Mouse (Mus musculus): Measurements from ENCODE around the gene Irf2bp2.

The Irf2bp2 gene

DNA sequence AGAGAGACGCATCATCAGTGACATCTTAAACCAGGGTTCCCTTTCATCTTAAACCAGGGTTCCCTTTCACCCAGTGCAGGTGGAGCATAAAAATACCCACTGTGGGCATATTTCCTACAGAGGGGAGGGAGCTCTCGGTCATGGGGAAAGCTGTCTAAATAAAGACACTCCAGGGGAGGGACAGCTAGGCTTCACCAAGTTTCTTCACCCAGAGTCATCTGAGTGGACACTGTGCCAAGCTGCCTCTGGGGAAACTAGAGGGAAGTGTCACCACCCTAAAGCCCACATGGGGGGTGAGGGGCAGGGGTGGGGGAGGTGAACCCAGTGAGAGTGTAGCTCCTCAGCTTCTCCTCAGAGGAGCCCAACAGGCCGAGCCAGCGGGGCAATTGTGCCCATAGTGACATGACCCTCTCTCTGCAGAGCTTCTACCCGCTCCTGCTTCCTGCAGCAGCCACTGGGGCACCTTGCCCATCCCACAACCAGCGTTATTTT, 27.8 kb downstream of the Irf2bp2 start:
- peak in 1 of 2 experiments; percentile 31 for DNase-seq

DNA sequence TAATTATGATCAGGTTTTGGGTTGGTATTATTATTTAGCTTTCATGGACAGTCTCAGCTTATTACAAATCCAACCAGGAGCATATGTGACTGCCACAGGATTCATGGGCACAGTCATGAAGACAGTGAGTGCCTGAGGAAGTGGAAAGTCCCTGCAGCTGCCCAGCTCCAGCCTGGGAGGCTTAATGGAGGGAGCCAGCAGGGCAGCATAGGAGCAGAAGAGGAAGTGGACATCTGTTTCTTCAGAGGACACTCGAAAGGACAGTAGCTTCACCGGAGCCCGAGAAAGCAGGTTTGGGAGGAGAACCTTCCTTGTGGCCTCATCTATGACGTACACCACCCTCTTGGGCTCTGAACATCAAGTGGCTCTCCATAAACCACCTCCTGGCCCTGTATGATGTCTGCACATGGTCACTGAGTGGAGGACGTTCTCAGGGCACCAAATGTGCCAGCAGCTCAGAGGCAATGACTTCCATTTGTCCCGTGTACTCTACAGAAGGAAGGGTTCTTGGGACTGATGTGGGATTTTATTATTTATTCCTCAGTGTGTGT, 28.5 kb downstream of the Irf2bp2 start:
- DNase-seq, result no peak

DNA sequence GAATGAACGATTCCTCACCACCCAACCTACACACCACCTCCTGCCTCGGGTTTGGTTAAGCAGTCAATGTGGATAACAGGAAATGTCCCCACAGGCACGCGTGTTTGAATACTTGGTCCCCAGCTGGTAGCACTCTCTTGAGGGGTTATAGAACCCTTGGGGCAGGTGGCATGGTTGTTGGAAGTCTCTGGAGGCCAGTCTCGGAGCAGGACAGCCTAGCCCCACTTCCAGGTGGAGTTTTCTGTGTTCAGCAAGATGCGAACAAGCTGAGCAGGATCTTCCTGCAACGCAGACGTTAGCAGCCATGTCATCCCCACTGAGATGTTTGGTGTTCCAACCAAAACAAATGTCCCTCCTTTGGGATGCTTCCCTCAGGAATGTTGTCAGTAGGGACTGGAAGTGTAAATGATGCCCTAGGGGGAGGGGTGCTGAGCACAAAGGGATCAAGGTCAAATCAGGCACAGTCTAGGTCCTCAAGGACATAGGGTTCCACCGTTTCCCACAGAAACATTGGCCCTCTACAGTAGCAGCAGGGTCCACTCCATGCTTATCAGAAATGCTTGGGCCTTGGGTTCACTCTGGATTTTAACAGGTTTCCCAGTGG, 29.1 kb downstream of the Irf2bp2 start:
- no peak for DNase-seq

DNA sequence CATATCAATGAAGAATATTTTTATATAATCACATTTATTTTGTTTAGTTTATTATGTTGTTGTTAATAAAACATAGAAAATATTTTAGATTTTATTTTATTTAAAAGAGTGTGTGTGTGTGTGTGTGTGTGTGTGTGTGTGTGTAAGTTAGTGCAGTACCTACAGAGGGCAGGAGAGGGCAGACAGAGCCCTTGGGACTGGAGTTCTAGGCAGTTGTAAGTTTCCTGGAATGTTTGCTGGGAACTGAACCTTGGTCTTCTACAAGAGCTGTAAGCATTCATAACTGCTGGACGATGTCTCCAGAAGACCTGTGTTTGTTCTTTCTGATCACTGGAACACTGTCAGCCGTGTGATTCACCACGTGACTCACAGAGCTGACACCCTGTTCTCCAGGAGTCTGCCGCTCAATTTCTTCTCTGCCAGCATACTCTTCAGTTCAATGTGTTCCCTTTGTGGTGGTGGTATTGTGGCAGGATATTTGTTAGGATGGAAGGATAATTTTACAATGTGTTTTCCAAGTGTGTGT, 32.4 kb downstream of the Irf2bp2 start:
- DNase-seq, result no peak

DNA sequence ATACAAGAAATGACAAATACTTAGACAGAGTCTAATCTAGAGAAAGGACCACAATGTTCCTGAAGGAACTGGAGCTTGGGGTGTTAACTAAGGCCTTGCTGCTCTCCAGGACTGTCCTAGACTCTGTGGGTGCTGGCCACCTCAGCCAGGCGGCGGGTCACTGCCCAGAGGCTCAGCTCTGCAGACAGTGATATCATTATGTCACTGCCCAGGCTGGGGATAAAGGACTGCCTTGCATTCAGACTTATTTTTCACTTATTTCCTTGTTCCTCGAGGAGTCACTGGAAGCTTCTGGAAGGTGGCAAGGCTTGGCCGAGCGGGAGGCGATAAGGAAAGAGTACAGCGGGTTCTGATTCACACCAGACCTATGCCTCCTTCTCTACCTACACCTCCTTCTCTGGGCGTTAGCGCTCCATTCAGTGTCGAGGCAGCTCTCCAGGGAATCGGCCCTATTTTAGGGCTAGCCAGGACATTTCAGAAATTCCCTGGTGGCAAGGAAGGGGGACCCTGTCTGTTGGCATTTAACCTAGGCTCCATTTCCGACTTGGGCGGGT, 35.3 kb downstream of the Irf2bp2 start:
- DNase-seq, result no peak

DNA sequence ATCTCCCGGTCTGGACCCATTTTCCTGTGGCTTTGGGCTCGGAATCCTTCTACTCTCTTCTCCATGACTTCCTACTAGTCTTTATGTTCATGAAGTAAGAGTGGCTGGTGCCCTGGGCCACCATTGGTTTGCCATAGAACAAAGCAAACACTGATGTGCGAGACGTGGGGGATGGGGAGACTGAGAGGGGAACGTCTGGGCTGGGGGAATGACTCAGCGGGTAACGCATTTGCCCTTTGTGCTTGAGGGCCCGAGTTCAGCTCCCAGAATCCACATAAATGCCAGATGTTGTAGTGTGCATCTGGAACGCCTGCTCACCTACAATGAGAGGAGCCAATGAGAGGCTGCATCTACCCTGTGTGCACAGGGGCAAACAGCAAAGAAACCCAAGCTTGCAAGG, 36.4 kb downstream of the Irf2bp2 start:
- DNase-seq, result no peak

DNA sequence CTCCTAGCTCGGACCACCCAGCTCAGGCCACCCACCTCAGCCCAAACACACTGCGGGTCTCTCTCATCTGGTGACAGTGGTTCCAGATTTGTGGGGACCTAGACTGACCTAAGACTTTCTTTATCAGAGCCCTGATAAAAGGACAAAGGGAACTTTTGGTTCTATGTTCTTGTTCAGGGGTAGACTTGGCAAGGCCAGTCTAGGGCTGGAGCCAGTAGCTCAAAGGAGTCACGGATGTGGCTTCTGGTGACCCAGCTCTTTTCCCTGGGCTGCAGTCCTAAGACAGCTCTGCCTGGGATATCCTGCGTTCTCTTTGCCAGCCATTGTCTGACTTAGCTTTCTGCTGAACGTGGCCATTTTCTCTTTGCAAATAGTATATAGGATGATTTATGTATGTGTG, 37.1 kb downstream of the Irf2bp2 start:
- DNase-seq, result no peak

DNA sequence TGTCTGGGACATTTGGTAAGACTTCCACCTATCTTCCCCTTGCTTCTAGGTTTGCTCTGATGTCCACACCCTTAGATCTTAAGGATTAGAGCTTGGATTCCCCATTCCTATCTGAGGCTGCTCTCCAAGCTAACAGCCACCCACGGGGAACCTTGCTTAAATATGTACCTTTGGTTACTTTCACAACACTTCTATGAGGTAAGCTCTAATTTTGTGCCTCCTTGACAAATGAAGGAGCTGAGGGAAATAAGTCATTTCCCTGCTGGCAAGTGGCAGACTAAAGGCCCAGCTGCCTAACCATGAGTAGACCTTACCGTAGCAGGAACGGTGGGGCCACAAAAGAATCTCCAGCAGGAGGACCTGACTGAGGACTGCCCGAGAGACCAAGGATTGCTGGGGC, 39.0 kb downstream of the Irf2bp2 start:
- DNase-seq, result no peak

DNA sequence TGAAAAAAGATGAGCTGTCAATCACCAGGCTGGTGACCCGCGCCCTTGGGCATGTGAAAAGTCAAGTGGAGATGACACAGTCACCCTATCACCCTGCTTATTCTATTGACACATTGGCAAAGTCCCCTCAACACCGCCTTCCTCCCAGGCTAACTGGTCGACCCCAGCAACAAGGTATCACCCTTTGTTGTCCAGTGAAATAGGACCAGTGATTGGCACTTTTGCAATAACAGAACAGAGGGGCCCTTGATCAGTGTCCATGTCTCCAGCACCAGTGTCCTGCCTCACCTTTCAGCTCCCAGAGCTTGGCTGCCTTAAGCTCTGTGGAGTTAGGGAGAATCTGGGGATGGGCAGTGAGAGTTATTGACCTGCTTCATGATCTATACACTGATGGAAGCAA, 41.9 kb downstream of the Irf2bp2 start:
- DNase-seq, result no peak

DNA sequence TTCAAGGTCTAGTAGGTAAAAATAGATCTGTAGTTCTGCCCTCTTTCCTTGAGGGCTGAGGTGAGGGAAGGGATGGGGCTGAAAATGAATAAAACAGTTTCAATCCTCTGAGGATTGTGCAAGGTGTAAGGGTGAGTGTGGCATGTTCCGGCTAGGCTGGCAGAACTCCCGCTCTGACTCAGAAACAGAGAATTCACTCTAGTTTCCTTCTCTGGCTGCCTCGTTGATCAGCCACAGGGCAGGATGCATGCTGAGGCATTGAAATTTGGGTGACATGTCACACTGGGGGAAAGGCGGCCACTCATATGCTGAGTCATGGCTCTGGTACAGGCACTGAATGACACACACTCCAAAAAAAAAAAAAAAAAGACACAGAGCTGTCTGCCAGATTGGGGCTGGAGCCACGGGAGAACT, 42.8 kb downstream of the Irf2bp2 start:
- DNase-seq, result peak in 1 of 2 experiments; percentile 22

DNA sequence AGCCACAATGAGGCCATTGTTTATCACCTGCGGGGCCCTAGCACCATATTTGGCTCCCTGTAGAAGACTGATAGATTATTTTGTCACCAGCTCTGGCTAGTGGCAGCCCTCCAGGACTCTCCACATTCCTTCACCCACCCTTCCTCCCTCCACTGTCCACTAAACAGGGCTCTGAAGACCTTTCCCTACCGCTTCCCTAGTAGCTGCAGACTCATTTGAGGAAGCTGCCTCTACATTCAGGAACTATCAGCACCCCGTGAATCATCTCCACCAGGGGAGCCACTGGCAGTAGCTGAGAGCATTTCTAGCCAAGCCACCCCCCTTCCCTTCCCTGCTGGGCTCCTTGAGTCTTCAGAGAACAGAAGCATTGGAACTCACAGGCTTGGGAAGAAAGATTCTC, 45.9 kb downstream of the Irf2bp2 start:
- peak in 1 of 2 experiments; percentile 22 for DNase-seq

DNA sequence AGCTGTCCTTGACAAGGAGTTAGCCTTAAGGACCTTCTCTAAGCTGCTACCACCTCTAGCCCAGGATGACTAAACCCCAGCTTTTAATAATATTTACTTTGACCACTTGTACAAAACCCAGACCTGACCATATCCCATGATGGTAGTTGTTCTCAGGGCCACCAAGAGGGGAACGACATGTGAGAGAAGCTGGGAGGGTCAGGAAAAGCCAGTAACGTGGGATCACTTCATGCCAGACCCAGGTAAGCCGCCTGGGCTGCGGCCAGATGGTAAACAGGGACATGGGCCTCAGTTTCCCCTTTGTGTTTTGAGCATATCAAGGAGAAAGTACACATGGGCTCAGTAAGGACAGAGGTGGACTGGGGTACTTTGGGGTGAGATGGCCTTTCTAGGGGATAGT, 46.4 kb downstream of the Irf2bp2 start:
- DNase-seq, result no peak

DNA sequence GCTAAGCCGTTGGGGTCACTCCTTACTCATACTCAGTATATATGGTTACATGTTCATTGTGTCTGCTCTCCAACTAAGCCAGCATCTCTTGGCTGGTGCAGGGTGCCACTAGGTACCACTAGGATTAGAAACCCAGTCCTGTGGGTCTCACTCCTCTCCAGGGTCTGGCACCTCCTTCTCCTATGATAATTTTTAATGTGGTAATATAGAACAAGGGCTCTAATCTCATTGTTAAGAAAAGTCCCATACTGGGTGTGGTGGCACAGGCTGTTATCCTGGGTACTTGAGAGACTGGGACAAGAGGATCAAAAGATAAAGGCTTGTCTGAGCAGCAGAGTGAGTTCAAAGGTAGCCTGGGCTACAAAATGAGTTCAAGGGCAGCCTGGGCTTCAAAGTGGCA, 47.3 kb downstream of the Irf2bp2 start:
- DNase-seq, result no peak

DNA sequence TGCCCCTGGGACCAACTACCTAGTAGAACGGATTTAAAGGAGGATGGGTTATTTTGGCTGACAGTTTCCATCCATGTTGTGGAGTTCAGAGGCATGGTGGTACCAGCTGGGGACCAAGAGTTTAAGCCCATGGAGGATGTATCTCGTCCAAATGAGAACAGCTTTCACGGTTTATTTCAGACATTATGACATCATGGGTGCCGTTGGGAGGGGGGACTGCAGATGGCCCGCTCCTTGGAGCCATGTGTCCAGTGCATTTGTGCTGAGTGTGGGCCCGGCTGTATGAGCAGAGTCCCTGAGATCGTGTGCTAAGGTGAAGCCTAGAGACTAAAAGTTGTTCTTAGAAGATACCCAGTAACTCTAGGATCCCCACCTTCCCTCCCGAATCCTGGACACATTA, 50.4 kb downstream of the Irf2bp2 start:
- DNase-seq, result peak; percentile 78 to 79

DNA sequence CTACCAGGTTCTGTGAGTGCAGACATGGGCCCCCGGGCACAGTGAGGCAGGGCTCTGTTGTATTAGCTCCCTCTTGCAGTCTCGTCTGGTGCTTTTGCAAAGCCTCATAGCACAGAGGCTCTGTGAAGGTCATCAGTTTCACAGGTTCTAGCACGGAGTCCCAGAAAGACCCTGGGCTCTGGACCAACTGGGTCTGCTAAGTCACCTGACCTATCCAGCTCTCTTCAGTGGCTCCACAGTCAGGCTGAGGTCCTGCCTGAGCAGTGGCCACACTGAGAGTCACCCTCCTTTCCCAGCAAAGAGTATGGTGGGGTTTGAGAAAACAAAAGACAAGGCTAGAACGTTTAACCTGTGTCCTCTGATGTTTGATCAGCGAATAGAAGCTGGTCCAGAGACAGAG, 51.0 kb downstream of the Irf2bp2 start:
- no peak for DNase-seq

DNA sequence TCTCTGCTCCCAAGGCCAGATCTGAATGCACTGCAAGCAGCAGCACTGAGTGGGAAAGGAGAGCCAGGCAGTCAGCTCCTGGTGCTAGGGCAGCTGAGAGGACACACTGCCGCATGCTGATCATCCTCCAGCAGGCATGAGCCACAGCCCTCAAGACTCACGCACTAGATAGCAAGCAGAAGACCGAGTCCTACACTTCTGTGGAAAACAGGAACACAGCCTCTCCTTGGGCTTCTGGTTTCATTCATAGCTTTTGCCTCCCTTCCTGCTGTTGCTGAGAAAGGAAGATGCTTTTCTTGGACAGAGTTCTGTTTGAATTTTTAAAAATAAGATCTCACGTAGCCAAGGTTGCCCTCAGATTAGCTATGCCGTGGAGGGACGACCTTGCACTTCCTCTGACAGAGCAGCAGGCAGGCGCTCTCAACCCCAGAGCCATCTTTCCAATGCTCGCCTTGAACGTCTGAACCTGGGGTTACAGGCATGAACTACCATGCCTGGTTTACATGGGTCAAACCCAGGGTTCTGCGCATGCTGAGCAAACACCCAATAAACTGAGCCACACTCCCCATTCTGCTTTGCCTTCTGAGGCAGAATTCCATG, 51.6 kb downstream of the Irf2bp2 start:
- DNase-seq, result no peak

DNA sequence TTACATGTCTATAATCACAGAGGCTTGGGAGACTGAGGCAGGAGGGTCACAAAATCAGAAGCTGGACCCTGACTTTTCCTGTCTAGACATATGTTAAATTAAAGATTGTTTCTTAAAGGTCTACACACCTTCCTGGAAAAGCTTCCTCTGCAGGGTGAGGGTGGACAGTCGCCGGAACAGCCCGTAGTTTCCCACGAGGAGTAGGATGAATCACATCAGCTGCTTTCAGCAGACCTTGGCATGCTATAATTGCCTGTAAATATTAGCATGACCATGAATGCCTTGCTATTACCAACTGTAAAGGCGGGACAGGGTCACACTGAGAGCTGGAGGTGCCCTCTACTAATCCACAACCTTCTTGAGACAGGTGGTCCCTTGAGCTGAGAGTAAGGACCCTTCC, 53.5 kb downstream of the Irf2bp2 start:
- no peak for DNase-seq

DNA sequence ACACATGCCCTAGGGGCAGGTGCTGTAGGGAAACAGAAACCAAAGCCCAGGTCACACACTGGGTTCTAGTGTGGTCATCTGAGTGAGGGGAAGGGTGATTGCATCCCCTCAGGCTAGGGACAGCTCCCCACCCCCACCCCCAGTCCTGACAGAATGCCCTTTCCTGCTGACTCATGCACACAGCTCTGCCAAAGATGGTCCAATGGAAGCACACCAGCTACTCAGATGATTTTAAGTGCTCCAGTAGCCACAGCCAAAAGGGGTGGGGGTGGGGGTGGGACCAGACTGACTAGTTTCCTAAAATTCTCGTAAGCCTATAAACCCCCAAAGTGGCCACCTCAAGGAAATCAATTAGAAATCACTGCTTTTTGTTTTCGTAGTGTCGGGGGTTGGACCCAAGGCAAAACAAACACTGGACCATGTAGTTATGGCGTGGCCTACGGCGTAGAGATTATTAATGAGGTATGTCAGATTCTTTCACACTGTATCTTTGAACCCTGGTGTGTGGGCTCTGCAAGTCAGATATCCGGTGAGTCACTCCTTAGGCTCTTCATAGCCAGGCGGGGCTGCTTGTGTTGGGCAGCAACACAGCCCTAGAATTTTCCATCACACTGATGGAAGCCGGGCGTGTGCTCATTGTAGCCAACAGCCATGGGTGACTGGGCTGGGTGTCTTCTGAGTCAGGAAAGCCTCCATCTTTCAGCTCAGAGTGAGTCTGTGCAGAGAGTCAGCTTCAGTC, 54.3 kb downstream of the Irf2bp2 start:
- DNase-seq, result peak; percentile 25 to 39

DNA sequence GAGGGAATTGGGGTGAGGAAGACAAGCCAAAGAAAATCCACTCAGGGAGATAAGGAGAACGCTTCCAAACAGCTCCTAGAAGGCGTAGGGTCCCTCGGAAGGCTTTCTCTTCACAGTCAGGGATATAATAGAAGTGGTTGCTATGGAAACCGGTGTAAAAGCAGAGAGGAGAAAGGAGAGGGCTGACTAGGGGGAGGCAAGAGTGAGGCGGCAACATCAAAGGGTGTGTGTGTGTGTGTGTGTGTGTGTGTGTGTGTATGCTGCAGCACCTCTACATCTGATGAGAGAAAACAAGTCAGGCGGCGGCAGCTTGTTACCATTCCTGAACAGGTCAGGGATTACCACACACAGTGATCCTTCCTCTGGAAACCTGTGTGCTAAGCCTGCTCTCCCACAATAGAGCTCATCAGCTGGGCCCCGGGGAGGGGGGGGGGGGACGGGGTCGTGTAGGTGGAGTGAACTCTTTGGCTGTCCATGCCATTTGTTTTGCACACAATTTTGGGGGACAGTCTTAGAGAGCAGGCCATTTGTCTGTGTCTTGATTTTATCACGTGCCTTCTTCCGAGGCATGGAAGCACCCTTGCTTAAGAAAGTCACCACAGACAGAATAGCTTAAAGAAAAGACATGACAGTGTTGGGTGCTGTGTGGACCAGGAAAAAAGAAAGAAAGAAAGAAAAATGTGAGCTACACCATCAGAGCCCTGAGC, 55.0 kb downstream of the Irf2bp2 start:
- peak; percentile 45 to 46 for DNase-seq

Data from cerebellum, postnatal 10 days (tissue).